Mouse (Mus musculus) left cerebral cortex, postnatal 25 days (tissue): ENCODE data around the gene Aip. TPM values are rescaled to one million over a fixed set of nuclear protein-coding genes. Genes with fewer than 3 reads are reported as not detected.
"Not testable (repeated sequence)": the region's sequence is repeated elsewhere in the genome, so short reads cannot be mapped to it uniquely, and the experiment has no call there.

Experiments used
- DNase-seq, 2 experiments: peaks; one replicate each; pipeline ENCODE4 v3.0.0; 2022; ENCODE audit warnings: low spot score in 2 of 2, mixed read lengths in 1 of 2
- intact Hi-C: fragments of 180-260 bp; cut with DNase I; formaldehyde crosslinking; loops from one replicate; pipeline ENCODE4 v1.15.1; 2025
- total RNA-seq, 2 experiments: library from RNA; stranded (reverse); gene quantifications; 2 replicates each; pipeline ENCODE4 v1.2.3; 2021

Aip gene
- total RNA-seq, 2 experiments from 2014 or later, result 116 to 118 TPM

DNA sequence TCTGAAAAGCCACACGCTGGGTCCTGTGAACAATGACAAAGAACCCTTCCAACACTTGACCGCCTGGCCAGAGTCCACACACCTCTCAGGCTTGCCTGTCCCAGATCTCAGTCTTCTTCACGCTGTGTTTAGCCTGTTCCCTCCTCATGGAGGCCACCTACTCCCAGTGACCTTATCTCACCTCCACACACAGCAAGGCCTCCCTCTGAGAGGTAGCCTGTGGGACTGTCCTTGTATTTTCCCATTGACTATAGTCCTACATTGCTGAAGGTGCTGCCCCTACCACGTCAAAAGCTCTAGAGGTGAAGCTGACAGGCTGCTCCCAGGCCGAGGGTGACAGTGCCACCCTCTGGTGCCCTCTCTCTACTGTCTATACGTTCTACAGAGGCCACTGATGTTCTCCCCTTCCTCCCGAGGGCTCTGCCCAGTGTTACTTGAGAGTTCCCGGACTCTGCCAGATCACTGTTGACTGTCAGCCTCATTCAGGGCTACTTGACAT is 45.1 kb downstream of the Aip start:
- intact Hi-C loops, result no loop called here
- DNase-seq, result no peak

DNA sequence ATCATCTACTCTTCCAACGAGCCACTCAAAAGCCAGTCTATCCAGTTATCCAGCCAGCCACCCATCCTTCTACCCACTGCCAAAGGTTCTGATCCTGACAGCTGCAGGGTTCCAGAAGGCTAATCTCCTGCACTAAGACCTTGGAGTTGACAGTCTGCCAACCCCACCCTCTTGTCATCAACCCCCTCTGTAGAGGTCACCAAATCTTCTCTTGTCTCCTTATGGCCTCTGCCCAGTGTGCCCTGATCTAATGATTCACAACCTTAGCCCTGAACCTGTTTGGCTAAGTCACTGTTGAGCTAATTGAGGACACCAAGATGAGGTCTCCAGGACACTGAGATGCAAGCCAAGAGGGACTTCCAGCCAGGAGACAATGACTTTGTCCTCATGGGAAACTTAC is 46.1 kb downstream of the Aip start:
- intact Hi-C loops, result no loop called here
- DNase-seq, result no peak

DNA sequence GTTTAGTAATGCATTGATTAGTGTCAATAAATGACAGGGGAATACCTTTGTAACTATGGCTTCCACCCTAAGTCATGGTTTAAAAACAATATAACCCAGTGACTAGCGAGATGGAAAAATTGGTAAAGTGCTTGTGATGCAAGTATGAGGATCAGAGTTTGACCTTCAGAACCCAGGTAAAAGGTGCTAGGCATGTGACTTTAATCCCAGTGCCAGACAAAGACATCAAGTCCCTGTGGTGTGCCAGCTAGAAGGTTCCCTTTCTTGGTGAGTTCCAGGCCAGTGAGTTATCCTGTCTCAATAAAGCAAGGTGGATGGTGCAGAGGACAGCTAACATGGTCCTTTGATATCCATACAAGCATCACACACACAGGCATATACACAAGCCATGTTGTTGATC is 50.1 kb downstream of the Aip start:
- no peak for DNase-seq
- intact Hi-C loops, result no loop called here

DNA sequence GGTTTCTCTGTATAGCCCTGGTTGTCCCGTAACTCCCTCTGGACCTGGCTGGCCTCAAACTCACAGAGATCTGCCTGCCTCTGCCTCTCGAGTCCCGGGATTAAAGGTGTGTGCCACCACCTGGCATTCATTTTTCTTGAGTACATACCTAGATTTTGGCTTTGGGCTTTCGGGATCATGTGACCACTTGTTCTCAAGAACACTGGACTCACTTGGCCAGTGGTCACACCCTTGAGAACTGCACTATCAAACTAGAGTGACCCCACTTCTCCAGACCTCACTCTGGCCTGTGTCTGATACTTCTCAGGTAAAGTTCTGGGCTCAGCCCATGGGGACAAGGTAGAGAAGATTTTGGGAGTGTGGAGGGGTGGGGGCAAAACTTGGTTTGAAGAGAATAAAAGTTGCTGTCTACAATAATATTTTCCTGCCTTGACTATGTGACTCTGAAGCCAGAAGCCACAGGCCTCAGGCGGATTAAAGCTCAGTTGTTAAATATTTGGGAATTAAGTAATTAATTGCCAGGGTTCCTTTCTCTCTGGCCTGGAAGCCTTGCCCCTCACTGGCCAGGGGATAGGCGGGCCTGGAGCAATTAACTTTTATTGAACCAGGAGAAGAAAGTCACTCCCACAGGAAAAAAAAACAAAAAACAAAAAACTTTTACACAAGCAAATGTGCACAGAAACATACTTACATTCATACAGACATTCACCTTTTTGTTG is 52.8 kb downstream of the Aip start:
- intact Hi-C loops, result loop anchor here (2.0 kb wide), 1 partner anchor 14 kb away; the partner anchor contains the start of gene Gstp3
- no peak for DNase-seq

DNA sequence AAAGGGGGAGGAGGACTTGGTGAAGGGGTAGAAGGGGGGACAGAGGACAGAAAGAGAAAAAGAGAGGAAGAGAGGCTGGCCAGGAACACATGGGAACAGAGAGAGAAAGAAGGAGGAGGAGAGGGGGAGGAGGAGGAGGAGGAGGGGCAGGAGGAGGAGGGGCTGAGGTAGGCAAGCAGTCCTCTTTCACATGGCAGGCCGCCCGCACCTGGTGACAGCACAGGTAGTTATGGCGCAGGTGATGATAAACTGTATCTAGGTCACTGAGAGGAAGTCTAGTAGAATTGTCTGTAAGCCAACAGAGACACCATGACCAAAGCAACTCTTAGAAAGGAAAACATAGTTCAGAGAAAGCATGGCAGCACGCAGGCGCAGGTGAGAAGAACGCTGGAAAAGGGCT is 54.3 kb downstream of the Aip start:
- intact Hi-C loops, result no loop called here
- DNase-seq, result no peak

DNA sequence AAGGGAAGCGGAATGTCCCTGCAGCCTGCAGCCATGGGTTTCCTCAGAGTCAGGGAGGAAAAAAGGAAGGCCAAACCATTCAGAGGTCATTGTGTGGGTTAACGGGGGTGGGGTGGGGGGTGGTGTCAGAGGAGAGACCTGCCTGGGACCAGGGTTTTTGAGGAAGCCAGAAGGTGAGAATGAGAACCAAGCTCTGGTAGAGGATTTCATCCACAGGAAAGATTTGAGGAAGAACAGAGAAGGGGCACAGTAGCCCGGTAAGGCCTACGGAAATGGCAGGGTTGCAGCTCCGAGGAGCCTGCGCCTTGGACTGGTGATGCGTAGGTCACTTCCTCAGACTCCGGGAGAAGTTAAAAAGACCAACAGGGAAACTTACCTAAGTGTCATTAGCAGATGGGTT is 54.9 kb downstream of the Aip start:
- intact Hi-C loops, result no loop called here
- no peak for DNase-seq

DNA sequence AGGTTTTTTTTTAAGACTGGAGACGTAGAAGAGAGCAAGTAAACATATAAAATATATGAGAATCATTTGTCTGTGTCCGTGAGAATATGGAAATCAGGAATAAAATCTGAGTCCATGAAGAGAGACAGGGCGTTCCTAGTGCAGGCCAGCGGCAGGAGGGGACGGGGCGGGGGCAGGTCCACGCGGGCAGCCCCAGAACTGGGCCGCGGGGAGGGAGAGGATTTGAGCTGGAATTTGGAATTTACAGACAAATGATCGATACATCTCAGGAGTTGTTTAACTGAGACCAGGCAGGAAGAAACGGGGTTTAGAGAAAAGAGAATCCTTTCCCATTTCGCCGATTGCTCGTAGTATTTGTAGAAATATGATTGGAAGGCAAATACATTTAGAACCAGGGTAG is 55.3 kb downstream of the Aip start:
- intact Hi-C loops, result no loop called here
- DNase-seq, result no peak

DNA sequence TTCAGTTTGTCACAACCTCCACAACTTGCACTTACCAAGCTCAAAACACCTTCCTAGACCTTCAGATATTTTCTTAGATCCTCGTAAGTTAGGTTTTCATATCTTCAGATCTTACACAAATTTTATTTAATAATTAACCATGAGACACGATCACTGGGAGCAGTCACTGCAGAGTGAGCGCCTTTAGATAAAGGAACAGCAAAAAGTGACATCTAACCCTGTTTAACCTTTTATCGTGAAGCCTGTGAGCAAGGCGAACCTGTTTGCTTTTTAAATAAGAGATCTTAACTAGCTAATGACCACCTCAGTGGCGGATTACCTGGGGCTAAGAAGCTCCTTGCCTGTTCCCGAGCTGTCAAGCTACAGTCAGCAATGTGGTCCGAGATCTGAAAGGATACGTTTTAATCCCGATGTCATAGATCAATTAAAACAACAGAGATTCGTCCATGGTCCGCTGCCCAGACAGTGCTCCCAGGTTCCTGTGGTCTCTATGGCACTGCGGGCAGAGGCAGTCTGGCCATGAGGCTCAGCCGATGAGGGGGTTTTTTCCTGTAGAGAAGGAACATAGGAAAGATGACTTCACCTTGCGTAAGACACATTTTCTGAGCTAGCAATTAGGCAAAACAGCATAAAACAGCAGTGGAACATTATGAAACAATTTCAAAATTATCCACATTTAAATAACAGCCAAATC is 56.8 kb downstream of the Aip start:
- intact Hi-C loops, result no loop called here
- DNase-seq, result no peak

DNA sequence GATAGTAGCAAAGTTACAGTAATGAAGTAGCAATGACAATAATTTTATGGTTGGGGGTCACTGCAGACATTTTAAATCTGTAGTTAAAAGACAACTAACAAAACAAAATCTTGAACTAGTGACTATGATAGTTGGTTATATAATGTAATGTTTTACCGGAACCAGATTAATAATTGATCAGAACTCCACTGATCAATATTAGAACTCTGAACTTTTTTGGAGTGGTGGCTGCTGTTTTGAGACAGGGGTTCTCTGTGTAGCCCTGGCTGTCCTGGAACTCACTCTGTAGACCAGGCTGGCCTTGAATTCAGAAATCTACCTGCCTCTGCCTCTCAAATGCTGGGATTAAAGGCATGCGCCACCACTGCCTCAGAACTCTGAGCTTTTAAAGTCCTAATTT is 57.4 kb downstream of the Aip start:
- intact Hi-C loops, DNase-seq: not testable (repeated sequence)

DNA sequence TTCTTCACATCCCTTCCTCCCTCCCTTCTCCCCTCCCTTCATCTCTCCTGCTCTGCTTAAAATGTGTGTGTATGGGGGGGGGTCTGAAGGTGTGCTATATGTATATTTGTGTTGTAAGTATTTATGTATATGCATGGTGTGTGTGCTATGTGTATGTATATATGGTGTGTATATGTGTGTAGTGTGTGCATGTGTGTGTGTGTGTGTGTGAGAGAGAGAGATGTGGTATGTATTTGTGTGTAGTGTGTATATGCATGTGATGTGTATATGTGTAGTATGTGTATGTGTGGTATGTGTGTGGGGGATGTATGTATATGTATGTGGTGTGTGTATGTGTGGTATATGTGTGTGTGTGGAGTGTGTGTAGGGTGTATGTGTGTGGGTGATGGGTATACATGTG is 58.8 kb downstream of the Aip start:
- DNase-seq, result no peak
- intact Hi-C loops, result no loop called here

DNA sequence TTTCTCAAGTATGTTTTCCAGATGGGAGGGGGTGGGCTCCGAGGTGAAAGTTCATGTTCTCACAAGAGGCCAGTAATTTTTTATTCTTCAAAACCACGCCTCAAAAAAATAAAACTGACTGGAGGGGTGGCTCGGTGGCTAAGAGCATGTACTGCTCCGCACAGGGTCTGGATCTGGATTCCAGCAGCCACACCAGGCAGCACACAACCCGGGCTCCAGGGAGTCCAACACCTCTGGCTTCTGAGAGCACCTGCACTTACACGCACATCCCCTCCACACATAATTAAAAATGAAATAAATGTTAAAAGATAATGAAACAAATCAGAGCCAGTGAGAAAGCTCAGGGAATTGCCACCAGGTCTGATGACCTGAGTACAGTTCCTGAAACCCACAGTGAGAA is 59.4 kb downstream of the Aip start:
- DNase-seq, result no peak
- intact Hi-C loops, result no loop called here

DNA sequence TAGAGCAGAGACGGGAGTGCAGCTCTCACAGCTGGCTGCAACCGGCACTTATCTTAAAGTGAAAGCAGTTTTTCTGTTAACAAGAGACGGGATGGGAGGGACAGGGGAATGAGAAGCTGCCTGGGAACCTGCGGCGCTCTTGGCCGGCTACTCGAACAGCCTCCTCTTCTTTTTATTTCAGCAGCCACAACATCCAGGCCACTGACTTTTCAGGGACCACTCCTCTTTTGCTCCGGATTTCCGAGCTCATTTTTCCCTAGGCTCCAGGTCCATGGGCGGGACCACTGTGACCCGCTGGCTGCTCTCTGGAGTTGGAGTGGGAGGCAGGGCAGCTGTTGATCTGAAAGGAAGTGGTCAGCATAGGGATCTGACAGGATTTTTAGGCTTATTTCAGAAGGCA is 61.2 kb downstream of the Aip start:
- DNase-seq, intact Hi-C loops: not testable (repeated sequence)

Other genes starting within 250 kb of the Aip start
- gene Tcirg1, start 218.7 kb downstream of the Aip start, total RNA-seq, result 10 to 100 TPM; 15.3 to 16.4 TPM
- 100 to 1,000 TPM; 124 to 137 TPM for gene Ndufs8, start 213.1 kb downstream of the Aip start, total RNA-seq
- 1 to 10 TPM; 2.2 to 2.4 TPM for gene Aldh3b1, start 196.1 kb downstream of the Aip start, total RNA-seq
- 10 to 100 TPM; 14.1 to 16.1 TPM for gene Unc93b1, start 190.7 kb downstream of the Aip start, total RNA-seq
- gene Aldh3b3, start 167.2 kb downstream of the Aip start, total RNA-seq, result under 1 TPM in 1 of 2 experiments, not detected in 1; 0.11 TPM
- gene Aldh3b2, start 153.5 kb downstream of the Aip start, total RNA-seq, result 1 to 10 TPM; 1.7 to 2.1 TPM
- gene Acy3, start 139.3 kb downstream of the Aip start, total RNA-seq, result 1 to 10 TPM; 3.2 to 3.4 TPM
- not detected for gene Tbx10, start 133.1 kb downstream of the Aip start, total RNA-seq
- 1 to 10 TPM; 7.0 to 7.3 TPM for gene Nudt8, start 125.3 kb downstream of the Aip start, total RNA-seq
- gene Gm49405, start 125.2 kb downstream of the Aip start, total RNA-seq, result 1 to 10 TPM; 1.1 to 1.6 TPM
- 1 to 10 TPM; 4.4 to 5.1 TPM for gene Doc2g, start 122.5 kb downstream of the Aip start, total RNA-seq
- 100 to 1,000 TPM; 221 to 241 TPM for gene Ndufv1, start 113.1 kb downstream of the Aip start, total RNA-seq
- gene Gstp1, start 87.9 kb downstream of the Aip start, total RNA-seq, result 100 to 1,000 TPM; 266 to 294 TPM
- gene Gstp2, start 79.8 kb downstream of the Aip start, total RNA-seq, result 10 to 100 TPM; 30.7 to 33.1 TPM
- gene Gstp3, start 66.3 kb downstream of the Aip start, total RNA-seq, result not detected
- gene Cabp2, start 44.3 kb downstream of the Aip start, total RNA-seq, result not detected
- 10 to 100 TPM; 31.8 to 35.3 TPM for gene Cdk2ap2, start 28.7 kb downstream of the Aip start, total RNA-seq
- 100 to 1,000 TPM; 208 to 215 TPM for gene Pitpnm1, start 25.9 kb downstream of the Aip start, total RNA-seq
- gene Gpr152, start 13.9 kb upstream of the Aip start, total RNA-seq, result not detected
- gene Cabp4, start 18.2 kb upstream of the Aip start, total RNA-seq, result not detected
- gene Coro1b, start 22.8 kb upstream of the Aip start, total RNA-seq, result 10 to 100 TPM; 75.6 to 82.8 TPM
- 1 to 10 TPM; 1.1 to 2.0 TPM for gene Ptprcap, start 27.7 kb upstream of the Aip start, total RNA-seq
- gene Rps6kb2, start 37.5 kb upstream of the Aip start, total RNA-seq, result 10 to 100 TPM; 28.5 to 32.0 TPM
- 1 to 10 TPM; 6.6 to 8.7 TPM for gene Carns1, start 49.6 kb upstream of the Aip start, total RNA-seq
- gene Tbc1d10c, start 65.4 kb upstream of the Aip start, total RNA-seq, result 1 to 10 TPM; 1.3 to 2.0 TPM
- gene Ppp1ca, start 66.2 kb upstream of the Aip start, total RNA-seq, result 100 to 1,000 TPM; 318 to 320 TPM
- 1 to 10 TPM; 6.9 to 8.0 TPM for gene Rad9a, start 75.8 kb upstream of the Aip start, total RNA-seq
- 1 to 10 TPM in 1 of 2 experiments, under 1 TPM in 1; 0.96 to 1.2 TPM for gene Clcf1, start 88.4 kb upstream of the Aip start, total RNA-seq
- gene AC109138.7, start 88.5 kb upstream of the Aip start, total RNA-seq, result not detected
- 10 to 100 TPM; 14.0 to 18.6 TPM for gene Pold4, start 106.0 kb upstream of the Aip start, total RNA-seq
- gene Ssh3, start 143.3 kb upstream of the Aip start, total RNA-seq, result 10 to 100 TPM; 52.3 to 58.2 TPM
- gene Ankrd13d, start 157.3 kb upstream of the Aip start, total RNA-seq, result 10 to 100 TPM; 70.0 to 76.6 TPM
- gene Grk2, start 180.4 kb upstream of the Aip start, total RNA-seq, result 100 to 1,000 TPM; 217 to 223 TPM